Mouse (Mus musculus): ENCODE measurements around the gene Etv3. TPM values are rescaled to one million over a fixed set of nuclear protein-coding genes. Genes with fewer than 3 reads are reported as not detected.

The Etv3 gene
- polyA plus RNA-seq, 1 experiment from 2014 or later = 27.7 TPM

DNA sequence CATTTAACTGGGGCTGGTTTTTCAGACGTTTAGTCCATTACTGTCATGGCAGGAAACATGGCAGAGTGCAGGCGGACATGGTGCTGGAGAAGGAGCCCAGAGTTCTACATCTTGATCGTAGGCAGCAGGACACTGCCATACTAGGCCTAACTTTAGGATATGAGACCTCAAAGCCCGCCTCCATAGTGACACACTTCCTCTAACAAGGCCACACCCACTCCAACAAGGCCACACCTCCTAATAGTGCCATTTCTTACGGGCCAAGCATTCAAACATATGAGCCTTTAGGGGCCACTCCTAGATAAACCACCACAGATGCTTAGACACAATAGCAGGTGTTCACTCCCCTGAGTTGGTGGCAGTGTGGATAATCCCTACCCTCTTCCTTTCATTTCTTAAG, 38.3 kb downstream of the Etv3 start:
- Histone ChIP-seq H3K27ac (no peak overlapping the region), H3K27me3 (no peaks in the 10 kb centered on the region), H3K9ac (no peak overlapping the region), H3K36me3 (no peaks in the 10 kb centered on the region), H3K4me1 (peaks cover 8% of the 10 kb centered on the region), H3K4me3 (no peak overlapping the region), H3K4me2 (no peak overlapping the region), H3K9me3 (no peaks in the 10 kb centered on the region)
- no peak for ATAC-seq (ENCODE audit: insufficient number of reproducible peaks, low FRiP score, low TSS enrichment, low read depth)
- 73% methylated on average over 5 of the region's 5 CpGs for WGBS

DNA sequence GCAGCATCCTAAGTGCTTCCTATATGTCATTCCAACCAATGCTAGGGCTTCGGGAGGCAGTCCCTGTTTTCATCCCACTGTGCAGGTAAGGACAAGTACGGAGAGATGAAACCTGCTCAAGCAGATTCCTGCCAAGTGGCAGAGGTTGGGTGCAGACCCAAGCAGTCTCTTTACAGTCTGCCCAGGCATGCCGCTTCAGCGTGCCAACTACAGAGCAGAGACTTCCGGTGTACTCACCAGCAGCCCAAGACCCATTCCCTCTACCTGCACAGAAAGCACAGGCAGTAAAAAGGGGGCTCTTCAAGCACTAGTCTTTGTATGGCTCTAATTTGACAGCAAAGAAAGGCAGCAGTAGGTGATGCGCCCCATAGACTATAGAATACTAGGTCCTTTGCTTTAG, 40.4 kb downstream of the Etv3 start:
- no peak overlapping the region for H3K9ac ChIP-seq
- no peaks in the 10 kb centered on the region for H3K27me3 ChIP-seq
- peaks cover 8% of the 10 kb centered on the region for H3K4me1 ChIP-seq
- ATAC-seq (ENCODE audit: insufficient number of reproducible peaks, low FRiP score, low TSS enrichment, low read depth) = no peak
- H3K4me2 ChIP-seq = peak overlapping the region; percentile 30
- WGBS = 67% methylated on average over 6 of the region's 6 CpGs
- H3K36me3 ChIP-seq = no peaks in the 10 kb centered on the region
- H3K27ac ChIP-seq = peak overlapping the region; percentile 70
- no peak overlapping the region for H3K4me3 ChIP-seq
- H3K9me3 ChIP-seq = no peaks in the 10 kb centered on the region

DNA sequence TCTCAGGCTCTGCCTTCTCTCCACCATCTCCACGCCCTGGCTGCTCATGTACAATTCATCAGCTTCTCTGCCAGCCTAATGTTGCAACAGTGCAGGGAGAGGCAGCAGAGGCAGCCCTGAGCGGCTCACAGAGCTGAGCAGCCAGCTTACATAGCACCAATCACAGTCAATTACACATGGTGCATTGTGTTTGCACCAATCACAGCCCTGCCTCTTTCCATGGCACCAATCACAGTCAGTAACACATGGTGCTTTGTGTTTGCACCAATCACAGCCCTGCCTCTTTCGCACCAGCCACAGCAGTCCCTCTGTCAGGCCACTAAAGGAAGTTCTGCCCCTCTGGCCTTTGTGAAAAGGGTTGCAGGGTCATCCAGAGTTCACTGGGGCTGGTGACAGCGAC, 40.9 kb downstream of the Etv3 start:
- peak; percentile 89 for ATAC-seq (ENCODE audit: insufficient number of reproducible peaks, low FRiP score, low TSS enrichment, low read depth)
- H3K4me2 ChIP-seq = peak overlapping the region; percentile 30
- peak overlapping the region; percentile 70 for H3K27ac ChIP-seq
- H3K4me3 ChIP-seq = no peak overlapping the region
- H3K27me3 ChIP-seq = no peaks in the 10 kb centered on the region
- H3K9ac ChIP-seq = no peak overlapping the region
- WGBS = 16% methylated on average over 4 of the region's 4 CpGs
- H3K36me3 ChIP-seq = no peaks in the 10 kb centered on the region
- H3K4me1 ChIP-seq = peaks cover 8% of the 10 kb centered on the region
- H3K9me3 ChIP-seq = no peaks in the 10 kb centered on the region

DNA sequence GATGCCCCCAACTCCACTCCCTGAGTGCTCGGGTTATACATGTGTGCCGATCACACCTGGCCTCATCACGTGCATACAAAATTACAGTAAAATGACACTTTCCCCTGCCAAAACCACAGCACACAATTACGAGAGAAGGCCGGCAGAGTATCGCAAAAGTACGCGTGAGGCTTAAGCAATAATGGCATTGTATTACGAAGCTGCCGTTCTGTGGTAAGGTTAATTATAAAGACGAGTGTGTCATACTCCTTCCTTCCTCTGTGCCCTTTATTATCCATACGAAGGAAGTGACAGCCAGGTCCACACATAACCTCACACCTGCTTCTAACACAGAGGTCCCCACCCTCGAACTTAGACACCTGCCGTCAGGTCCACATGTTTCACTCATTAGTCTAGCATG, 42.3 kb downstream of the Etv3 start:
- 75% methylated on average over 14 of the region's 14 CpGs for WGBS
- H3K27ac ChIP-seq = no peak overlapping the region
- ATAC-seq (ENCODE audit: insufficient number of reproducible peaks, low FRiP score, low TSS enrichment, low read depth) = no peak

DNA sequence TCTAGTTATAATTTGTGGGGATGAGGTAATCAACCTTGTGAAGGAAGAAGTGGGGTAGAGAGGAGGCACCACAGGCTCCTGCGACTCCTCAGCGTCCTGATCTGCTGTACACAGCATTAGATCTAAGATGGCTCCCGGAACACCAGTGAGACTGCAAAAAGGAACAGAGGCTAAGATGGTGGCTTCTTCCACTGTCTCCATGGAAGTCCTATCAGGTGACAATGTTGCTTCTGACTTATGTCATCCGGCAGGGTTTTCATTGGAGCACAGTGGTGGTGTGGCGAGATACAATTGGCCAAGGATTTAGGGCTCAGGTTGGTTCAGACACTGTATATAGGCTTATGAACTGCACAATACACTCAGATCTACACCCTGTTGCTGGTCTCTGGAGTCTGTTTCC, 43.5 kb downstream of the Etv3 start:
- ATAC-seq (ENCODE audit: insufficient number of reproducible peaks, low FRiP score, low TSS enrichment, low read depth) = no peak

More for the DNA sequence above, 42.3 kb downstream of the Etv3 start:
- Histone ChIP-seq H3K36me3 (no peaks in the 10 kb centered on the region), H3K4me1 (peaks cover 8% of the 10 kb centered on the region), H3K27me3 (no peaks in the 10 kb centered on the region), H3K9ac (no peak overlapping the region), H3K4me3 (no peak overlapping the region), H3K4me2 (no peak overlapping the region), H3K9me3 (no peaks in the 10 kb centered on the region)

GRCm38 (mm10) chr3:87575766-87576165, 50.6 kb downstream of the Etv3 start:
- ATAC-seq (ENCODE audit: insufficient number of reproducible peaks, low FRiP score, low TSS enrichment, low read depth) = no peak
- WGBS = 32% methylated on average over 6 of the region's 6 CpGs
- no peaks in the 10 kb centered on the region for H3K27me3 ChIP-seq
- no peaks in the 10 kb centered on the region for H3K4me1 ChIP-seq
- H3K4me2 ChIP-seq = no peak overlapping the region
- H3K9me3 ChIP-seq = no peaks in the 10 kb centered on the region
- H3K27ac ChIP-seq = no peak overlapping the region
- no peaks in the 10 kb centered on the region for H3K36me3 ChIP-seq
- no peak overlapping the region for H3K4me3 ChIP-seq
- H3K9ac ChIP-seq = no peak overlapping the region

More for the DNA sequence above, 43.5 kb downstream of the Etv3 start:
- no peaks in the 10 kb centered on the region for H3K9me3 ChIP-seq
- H3K4me3 ChIP-seq = no peak overlapping the region
- H3K4me2 ChIP-seq = no peak overlapping the region
- 94% methylated on average over 5 of the region's 5 CpGs for WGBS
- H3K27me3 ChIP-seq = no peaks in the 10 kb centered on the region
- peaks cover 8% of the 10 kb centered on the region for H3K4me1 ChIP-seq
- no peaks in the 10 kb centered on the region for H3K36me3 ChIP-seq
- H3K9ac ChIP-seq = no peak overlapping the region
- H3K27ac ChIP-seq = no peak overlapping the region

- H3K9me3 ChIP-seq = no peaks in the 10 kb centered on the region
- H3K27ac ChIP-seq = no peak overlapping the region
- H3K4me3 ChIP-seq = no peak overlapping the region
- WGBS = 87% methylated on average over 4 of the region's 4 CpGs
- ATAC-seq (ENCODE audit: insufficient number of reproducible peaks, low FRiP score, low TSS enrichment, low read depth) = no peak
- H3K36me3 ChIP-seq = no peaks in the 10 kb centered on the region
- no peak overlapping the region for H3K4me2 ChIP-seq
- H3K4me1 ChIP-seq = no peaks in the 10 kb centered on the region
- H3K27me3 ChIP-seq = no peaks in the 10 kb centered on the region
- H3K9ac ChIP-seq = no peak overlapping the region
Measured at GRCm38 (mm10) chr3:87582259-87582658, 57.1 kb downstream of the Etv3 start.

Other genes with a start within 250 kb of the Etv3 start
- 0.36 and 0.60 TPM in 2 replicates for gene Cd5l, start 167.5 kb upstream of the Etv3 start, polyA plus RNA-seq (2015; fragmentation: Nextera tagmentation; extraction: Ambion mirVana)
- gene Fcrl1, start 149.0 kb upstream of the Etv3 start, polyA plus RNA-seq (2015; fragmentation: Nextera tagmentation; extraction: Ambion mirVana) = 0.27 TPM in 1 of 2 replicates, not detected in the other
- gene Fcrl5, start 89.6 kb upstream of the Etv3 start, polyA plus RNA-seq (2015; fragmentation: Nextera tagmentation; extraction: Ambion mirVana) = not detected in 2 replicates
- 15.3 and 17.0 TPM in 2 replicates for gene Arhgef11, start 92.2 kb downstream of the Etv3 start, polyA plus RNA-seq (2015; fragmentation: Nextera tagmentation; extraction: Ambion mirVana)
- 0.36 and 0.59 TPM in 2 replicates for gene Lrrc71, start 223.2 kb downstream of the Etv3 start, polyA plus RNA-seq (2015; fragmentation: Nextera tagmentation; extraction: Ambion mirVana)